Mouse (Mus musculus): ENCODE measurements around the gene Cnih2. TPM values are rescaled to one million over a fixed set of nuclear protein-coding genes. Genes with fewer than 3 reads are reported as not detected.
A peak's percentile ranks its signal among the peaks of the same experiment; 100 is the strongest.

Gene Cnih2
- polyA plus RNA-seq, 1 experiment: 1.9 TPM

- H3K27me3 ChIP-seq (ENCODE audit: control insufficient read depth, insufficient read depth, insufficient read length): no peaks in the 10 kb centered on the region
- H3ac ChIP-seq (ENCODE audit: control insufficient read depth, insufficient read length, low read depth): no peak overlapping the region
- no peaks in the 10 kb centered on the region for H3K79me2 ChIP-seq (ENCODE audit: control insufficient read depth, insufficient read depth)
- TF ChIP-seq CEBPB (IDR thresholded peaks at IDR 0.05; ENCODE audit: low read depth): no peak
- no peak for TF ChIP-seq CTCF (IDR thresholded peaks at IDR 0.05; ENCODE audit: control insufficient read depth, insufficient read depth, insufficient read length)
- no peak for TF ChIP-seq MAX (IDR thresholded peaks at IDR 0.05)
- TF ChIP-seq FOSL1 (IDR thresholded peaks at IDR 0.05; ENCODE audit: insufficient read depth, low read length, poor library complexity, severe bottlenecking): no peak
- TF ChIP-seq MYOD1 (IDR thresholded peaks at IDR 0.05; ENCODE audit: control insufficient read depth, insufficient read length, low read depth): no peak
- no peak for TF ChIP-seq USF1 (IDR thresholded peaks at IDR 0.05; ENCODE audit: low read depth)
- no peak for TF ChIP-seq MYOG (IDR thresholded peaks at IDR 0.05; ENCODE audit: control insufficient read depth, extremely low read depth, insufficient read length)
- H3K36me3 ChIP-seq (ENCODE audit: control insufficient read depth, insufficient read depth): no peaks in the 10 kb centered on the region
- no peak overlapping the region for H3K4me3 ChIP-seq (ENCODE audit: insufficient read depth, poor library complexity, severe bottlenecking)
- H3K79me3 ChIP-seq (ENCODE audit: low read depth): no peaks in the 10 kb centered on the region
These were observed 33.2 kb downstream of the Cnih2 start for GRCm38 (mm10) chr19:5065104-5065503.

- Histone ChIP-seq H3K36me3 (ENCODE audit: control insufficient read depth, insufficient read depth) (no peaks in the 10 kb centered on the region), H3ac (ENCODE audit: control insufficient read depth, insufficient read length, low read depth) (no peak overlapping the region), H3K79me2 (ENCODE audit: control insufficient read depth, insufficient read depth) (no peaks in the 10 kb centered on the region), H3K4me3 (ENCODE audit: insufficient read depth, poor library complexity, severe bottlenecking) (no peak overlapping the region), H3K27me3 (ENCODE audit: control insufficient read depth, insufficient read depth, insufficient read length) (no peaks in the 10 kb centered on the region), H3K79me3 (ENCODE audit: low read depth) (no peaks in the 10 kb centered on the region)
- TF ChIP-seq FOSL1 (IDR thresholded peaks at IDR 0.05; ENCODE audit: insufficient read depth, low read length, poor library complexity, severe bottlenecking) (no peak), CTCF (IDR thresholded peaks at IDR 0.05; ENCODE audit: control insufficient read depth, insufficient read depth, insufficient read length) (no peak), MYOG (IDR thresholded peaks at IDR 0.05; ENCODE audit: control insufficient read depth, extremely low read depth, insufficient read length) (no peak), CEBPB (IDR thresholded peaks at IDR 0.05; ENCODE audit: low read depth) (no peak), MAX (IDR thresholded peaks at IDR 0.05) (no peak), MYOD1 (IDR thresholded peaks at IDR 0.05; ENCODE audit: control insufficient read depth, insufficient read length, low read depth) (no peak), USF1 (IDR thresholded peaks at IDR 0.05; ENCODE audit: low read depth) (no peak)
These were observed 35.9 kb downstream of the Cnih2 start for GRCm38 (mm10) chr19:5062446-5062845.

GRCm38 (mm10) chr19:5062041-5062440 lies 36.3 kb downstream of the Cnih2 start:
- TF ChIP-seq MYOD1 (IDR thresholded peaks at IDR 0.05; ENCODE audit: control insufficient read depth, insufficient read length, low read depth) (no peak), MAX (IDR thresholded peaks at IDR 0.05) (no peak), CEBPB (IDR thresholded peaks at IDR 0.05; ENCODE audit: low read depth) (no peak), CTCF (IDR thresholded peaks at IDR 0.05; ENCODE audit: control insufficient read depth, insufficient read depth, insufficient read length) (no peak), USF1 (IDR thresholded peaks at IDR 0.05; ENCODE audit: low read depth) (no peak), MYOG (IDR thresholded peaks at IDR 0.05; ENCODE audit: control insufficient read depth, extremely low read depth, insufficient read length) (no peak), FOSL1 (IDR thresholded peaks at IDR 0.05; ENCODE audit: insufficient read depth, low read length, poor library complexity, severe bottlenecking) (no peak)
- no peak overlapping the region for H3K4me3 ChIP-seq (ENCODE audit: insufficient read depth, poor library complexity, severe bottlenecking)
- H3K79me2 ChIP-seq (ENCODE audit: control insufficient read depth, insufficient read depth): no peaks in the 10 kb centered on the region

GRCm38 (mm10) chr19:5060365-5061330 lies 37.7 kb downstream of the Cnih2 start:
- H3K27me3 ChIP-seq (ENCODE audit: control insufficient read depth, insufficient read depth, insufficient read length): no peaks in the 10 kb centered on the region
- H3K79me3 ChIP-seq (ENCODE audit: low read depth): no peaks in the 10 kb centered on the region
- no peak for TF ChIP-seq MYOD1 (IDR thresholded peaks at IDR 0.05; ENCODE audit: control insufficient read depth, insufficient read length, low read depth)
- no peak for TF ChIP-seq CEBPB (IDR thresholded peaks at IDR 0.05; ENCODE audit: low read depth)
- TF ChIP-seq USF1 (IDR thresholded peaks at IDR 0.05; ENCODE audit: low read depth): no peak
- no peak for TF ChIP-seq MYOG (IDR thresholded peaks at IDR 0.05; ENCODE audit: control insufficient read depth, extremely low read depth, insufficient read length)
- TF ChIP-seq MAX (IDR thresholded peaks at IDR 0.05): no peak
- TF ChIP-seq CTCF (IDR thresholded peaks at IDR 0.05; ENCODE audit: control insufficient read depth, insufficient read depth, insufficient read length): no peak
- no peak for TF ChIP-seq FOSL1 (IDR thresholded peaks at IDR 0.05; ENCODE audit: insufficient read depth, low read length, poor library complexity, severe bottlenecking)
- H3K4me3 ChIP-seq (ENCODE audit: insufficient read depth, poor library complexity, severe bottlenecking): no peak overlapping the region
- no peaks in the 10 kb centered on the region for H3K79me2 ChIP-seq (ENCODE audit: control insufficient read depth, insufficient read depth)
- H3ac ChIP-seq (ENCODE audit: control insufficient read depth, insufficient read length, low read depth): no peak overlapping the region
- H3K36me3 ChIP-seq (ENCODE audit: control insufficient read depth, insufficient read depth): peaks cover 10% of the 10 kb centered on the region

More at GRCm38 (mm10) chr19:5062041-5062440, 36.3 kb downstream of the Cnih2 start:
- no peak overlapping the region for H3ac ChIP-seq (ENCODE audit: control insufficient read depth, insufficient read length, low read depth)
- H3K79me3 ChIP-seq (ENCODE audit: low read depth): no peaks in the 10 kb centered on the region
- no peaks in the 10 kb centered on the region for H3K27me3 ChIP-seq (ENCODE audit: control insufficient read depth, insufficient read depth, insufficient read length)
- no peaks in the 10 kb centered on the region for H3K36me3 ChIP-seq (ENCODE audit: control insufficient read depth, insufficient read depth)

- Histone ChIP-seq H3K79me3 (ENCODE audit: low read depth) (peaks cover 8% of the 10 kb centered on the region), H3K79me2 (ENCODE audit: control insufficient read depth, insufficient read depth) (peaks cover 15% of the 10 kb centered on the region), H3K36me3 (ENCODE audit: control insufficient read depth, insufficient read depth) (peaks cover 25% of the 10 kb centered on the region), H3K27me3 (ENCODE audit: control insufficient read depth, insufficient read depth, insufficient read length) (no peaks in the 10 kb centered on the region), H3K4me3 (ENCODE audit: insufficient read depth, poor library complexity, severe bottlenecking) (no peak overlapping the region), H3ac (ENCODE audit: control insufficient read depth, insufficient read length, low read depth) (peak overlapping the region; percentile 10)
- TF ChIP-seq MAX (IDR thresholded peaks at IDR 0.05) (no peak), MYOG (IDR thresholded peaks at IDR 0.05; ENCODE audit: control insufficient read depth, extremely low read depth, insufficient read length) (no peak), CTCF (IDR thresholded peaks at IDR 0.05; ENCODE audit: control insufficient read depth, insufficient read depth, insufficient read length) (no peak), CEBPB (IDR thresholded peaks at IDR 0.05; ENCODE audit: low read depth) (no peak), USF1 (IDR thresholded peaks at IDR 0.05; ENCODE audit: low read depth) (no peak), MYOD1 (IDR thresholded peaks at IDR 0.05; ENCODE audit: control insufficient read depth, insufficient read length, low read depth) (no peak), FOSL1 (IDR thresholded peaks at IDR 0.05; ENCODE audit: insufficient read depth, low read length, poor library complexity, severe bottlenecking) (no peak)
These were observed 39.2 kb downstream of the Cnih2 start for GRCm38 (mm10) chr19:5058801-5059771.
